ENCODE assay signal across 27 mouse cellular contexts in the genomic region with DNA sequence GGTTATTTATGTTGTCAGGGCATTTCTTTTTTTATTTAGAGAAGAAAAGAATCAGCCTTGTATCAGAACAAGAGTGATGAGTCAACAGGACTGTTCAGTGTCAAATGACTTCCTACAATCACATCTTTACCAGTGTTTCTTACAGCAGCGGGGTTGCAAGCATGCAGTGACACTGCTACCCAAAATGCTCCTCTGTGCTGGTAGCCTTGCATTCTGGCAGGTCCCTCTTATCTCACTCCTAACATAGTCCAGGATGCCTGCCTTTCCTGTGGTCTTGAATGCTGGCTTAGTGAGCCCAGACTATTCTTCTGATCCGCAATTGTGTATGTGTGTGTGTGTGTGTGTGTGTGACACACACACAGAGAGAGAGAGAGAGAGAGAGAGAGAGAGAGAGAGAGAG.
DNase-seq lines count a peak whose midpoint lies in the region; ATAC-seq and TF ChIP-seq lines count a peak whose summit lies in the region.
"Had no signal": no experiment of that assay in that cellular context is flagged by ENCODE, and none has a peak within 500 bp of the region (broad histone marks: within the 10 kb centered on the region; RNA-seq: fewer than 3 reads in every experiment).

No protein-coding gene starts in this region.

- intact Hi-C loops in heart, adult 2 months (cut with DNase I), result no loop called here

- H3K4me1 ChIP-seq in heart, embryonic 12.5 days (replicated peaks), result peaks cover 20% of the 10 kb centered on the region
- peaks cover 9% of the 10 kb centered on the region for H3K4me1 ChIP-seq in heart, embryonic 15.5 days (replicated peaks)
- peaks cover 2% of the 10 kb centered on the region for H3K4me1 ChIP-seq in heart, adult 2 months (ENCODE audit: control insufficient read depth, insufficient read depth, low read length)
- H3K4me1 ChIP-seq in lung, embryonic 16.5 days (replicated peaks; ENCODE audit: control insufficient read depth, insufficient read depth, low read length), result no peaks in the 10 kb centered on the region
- H3K4me1 ChIP-seq: embryonic facial prominence, embryonic 13.5 days; forebrain, embryonic 12.5 days had no signal

- H3K9me3 ChIP-seq in heart, embryonic 12.5 days (replicated peaks), result no peaks in the 10 kb centered on the region
- no peaks in the 10 kb centered on the region for H3K9me3 ChIP-seq in heart, embryonic 15.5 days (replicated peaks)
- no peaks in the 10 kb centered on the region for H3K9me3 ChIP-seq in lung, embryonic 16.5 days (ENCODE audit: control insufficient read depth, low read length)
- H3K9me3 ChIP-seq: embryonic facial prominence, embryonic 10.5 days; embryonic facial prominence, embryonic 13.5 days; forebrain, embryonic 12.5 days; forebrain, embryonic 15.5 days had no signal

- H3K4me3 ChIP-seq in heart, embryonic 12.5 days, result no peak overlapping the region
- H3K4me3 ChIP-seq in heart, embryonic 15.5 days, result no peak overlapping the region
- no peak overlapping the region for H3K4me3 ChIP-seq in heart, adult 2 months
- H3K4me3 ChIP-seq in lung, embryonic 16.5 days (ENCODE audit: low read length), result no peak overlapping the region
- H3K4me3 ChIP-seq: embryonic facial prominence, embryonic 10.5 days; embryonic facial prominence, embryonic 13.5 days; erythroblast, embryonic 14.5 days; forebrain, embryonic 12.5 days; forebrain, embryonic 15.5 days had no signal

- TF ChIP-seq CTCF in heart, adult 2 months (IDR thresholded peaks at IDR 0.05), result no peak

- H3K79me2 ChIP-seq in heart, adult 2 months (replicated peaks; ENCODE audit: control insufficient read depth, insufficient read depth, low read length), result no peaks in the 10 kb centered on the region

- H3K27me3 ChIP-seq in heart, embryonic 12.5 days (replicated peaks), result no peaks in the 10 kb centered on the region
- H3K27me3 ChIP-seq in heart, embryonic 15.5 days, result no peaks in the 10 kb centered on the region
- H3K27me3 ChIP-seq in heart, adult 2 months (ENCODE audit: control insufficient read depth, insufficient read depth, low read length), result no peaks in the 10 kb centered on the region
- no peaks in the 10 kb centered on the region for H3K27me3 ChIP-seq in lung, embryonic 16.5 days (ENCODE audit: control insufficient read depth, insufficient read depth, low read depth, low read length)
- H3K27me3 ChIP-seq: embryonic facial prominence, embryonic 13.5 days; forebrain, embryonic 12.5 days; forebrain, embryonic 15.5 days had no signal

- TF ChIP-seq POLR2A in heart, adult 2 months (IDR thresholded peaks at IDR 0.05; ENCODE audit: insufficient read depth, low read depth, low read length), result no peak

- 14% methylated on average over 2 of the region's 2 CpGs for WGBS in heart, embryonic 12.5 days
- 11% methylated on average over 2 of the region's 2 CpGs for WGBS in heart, embryonic 15.5 days
- 24% methylated on average over 2 of the region's 2 CpGs for WGBS in heart, adult 2 months
- WGBS in lung, embryonic 16.5 days, result 47% methylated on average over 2 of the region's 2 CpGs

- DNase-seq in heart, postnatal 4 days, result no peak
- no peak for DNase-seq in heart, adult 2 months
- no peak for DNase-seq in lung, postnatal 36 days
- no peak for DNase-seq in layer of hippocampus, postnatal 10 days (ENCODE audit: low spot score in 2 of 2)
- DNase-seq: adrenal gland, adult 2 months; adrenal gland, postnatal 14 days; cerebellum, adult 11-12 months; cerebellum, adult 8-10 months; cerebellum, postnatal 10 days; cerebellum, postnatal 36 days; embryo, embryonic 11 days; gastrocnemius, postnatal 25 days; kidney, adult 18-20 months; kidney, adult 9 months had no signal

- H3K4me2 ChIP-seq in heart, embryonic 12.5 days, result no peak overlapping the region
- H3K4me2 ChIP-seq in heart, embryonic 15.5 days, result no peak overlapping the region
- no peak overlapping the region for H3K4me2 ChIP-seq in lung, embryonic 16.5 days (ENCODE audit: low read depth, low read length)
- H3K4me2 ChIP-seq: embryonic facial prominence, embryonic 13.5 days; forebrain, embryonic 12.5 days; forebrain, embryonic 15.5 days; hindbrain, embryonic 14.5 days had no signal

- no peak for TF ChIP-seq EP300 in heart, adult 2 months (IDR thresholded peaks at IDR 0.05; ENCODE audit: insufficient read depth, low read depth, low read length)

- no peak overlapping the region for H3K9ac ChIP-seq in heart, embryonic 12.5 days
- H3K9ac ChIP-seq in heart, embryonic 15.5 days, result no peak overlapping the region
- no peak overlapping the region for H3K9ac ChIP-seq in heart, adult 2 months (ENCODE audit: low read depth, low read length)
- H3K9ac ChIP-seq in lung, embryonic 16.5 days (ENCODE audit: low read length), result no peak overlapping the region
- H3K9ac ChIP-seq: embryonic facial prominence, embryonic 13.5 days; forebrain, embryonic 12.5 days; forebrain, embryonic 15.5 days; hindbrain, embryonic 14.5 days had no signal

- H3K27ac ChIP-seq in heart, embryonic 12.5 days (ENCODE audit: poor library complexity, severe bottlenecking), result peak overlapping the region; percentile 67
- peak overlapping the region; percentile 39 for H3K27ac ChIP-seq in heart, embryonic 15.5 days
- no peak overlapping the region for H3K27ac ChIP-seq in heart, adult 2 months
- 0 out of 2 replicates have a peak overlapping the region, but pooled peaks have one; percentile 7 for H3K27ac ChIP-seq in lung, embryonic 16.5 days (ENCODE audit: low read length)
- H3K27ac ChIP-seq: embryonic facial prominence, embryonic 10.5 days; embryonic facial prominence, embryonic 13.5 days; forebrain, embryonic 12.5 days; forebrain, embryonic 15.5 days; hindbrain, embryonic 14.5 days; hindbrain, postnatal 0 days had no signal

- no peaks in the 10 kb centered on the region for H3K36me3 ChIP-seq in heart, embryonic 12.5 days
- no peaks in the 10 kb centered on the region for H3K36me3 ChIP-seq in heart, embryonic 15.5 days
- H3K36me3 ChIP-seq in heart, adult 2 months (ENCODE audit: control insufficient read depth, insufficient read depth, low read length), result no peaks in the 10 kb centered on the region
- H3K36me3 ChIP-seq in lung, embryonic 16.5 days (ENCODE audit: control insufficient read depth, insufficient read depth, low read length), result no peaks in the 10 kb centered on the region
- H3K36me3 ChIP-seq: embryonic facial prominence, embryonic 10.5 days; embryonic facial prominence, embryonic 13.5 days; forebrain, embryonic 12.5 days; forebrain, embryonic 15.5 days had no signal

- ATAC-seq in heart, embryonic 12.5 days (ENCODE audit: insufficient number of reproducible peaks, low FRiP score), result peak; percentile 82
- no peak for ATAC-seq in heart, embryonic 15.5 days (replicated peaks; ENCODE audit: insufficient number of reproducible peaks, insufficient read depth, low FRiP score, low read depth)
- no peak for ATAC-seq in lung, embryonic 16.5 days (ENCODE audit: low read depth)
- ATAC-seq: CD4-positive, CD25-positive, alpha-beta regulatory T cell, adult 4 months; forebrain, embryonic 15.5 days; hindbrain, postnatal 0 days; inflammation-experienced regulatory T-cells, adult 6 months; intestine, embryonic 16.5 days had no signal
